Mouse (Mus musculus) lung, postnatal 14 days (tissue): ENCODE results near the gene Hps6.
A peak's percentile ranks its signal among the peaks of the same experiment; 100 is the strongest.

Source experiments
- DNase-seq: peaks from one replicate; pipeline ENCODE4 v3.0.0; 2021

Gene Hps6

GRCm38 (mm10) chr19:46045696-46046311 lies 42.5 kb downstream of the Hps6 start:
- DNase-seq = peak; percentile 66

- DNase-seq = no peak
Observed at GRCm38 (mm10) chr19:46046621-46047025, 43.3 kb downstream of the Hps6 start.

GRCm38 (mm10) chr19:46047426-46047825 lies 44.1 kb downstream of the Hps6 start:
- DNase-seq = no peak

- DNase-seq = no peak
Observed at GRCm38 (mm10) chr19:46049129-46049528, 45.8 kb downstream of the Hps6 start.

GRCm38 (mm10) chr19:46050462-46050861 lies 47.2 kb downstream of the Hps6 start:
- no peak for DNase-seq
